Mouse (Mus musculus) CH12.LX (cell line): Measurements from ENCODE around the gene St7. TPM values are rescaled to one million over a fixed set of nuclear protein-coding genes. Genes with fewer than 3 reads are reported as not detected.

Source experiments
- DNase-seq: peaks from one replicate; pipeline ENCODE4 v3.0.0-alpha.2; 2013; ENCODE audit errors: extremely low read depth
- H3K27ac ChIP-seq: 2 replicates; pipeline ENCODE4 v1.5.1; 2012; ENCODE audit warnings: low read depth, mild to moderate bottlenecking, control low read depth, moderate library complexity; ENCODE audit not compliant: insufficient read depth
- H3K27me3 ChIP-seq: replicated peaks from 2 replicates; pipeline ENCODE3; 2012; ENCODE audit warnings: inconsistent platforms
- H3K36me3 ChIP-seq, 2 experiments: replicated peaks in 1 of 2; 2 replicates each; pipeline versions ENCODE3 to v1.6.1; 2012; ENCODE audit warnings: inconsistent platforms in 1 of 2, low read length in 1 of 2, mild to moderate bottlenecking in 1 of 2, mixed read lengths in 1 of 2, moderate library complexity in 1 of 2; ENCODE audit not compliant: control insufficient read depth in 1 of 2, insufficient read depth in 1 of 2
- H3K4me1 ChIP-seq, 2 experiments: 2 replicates each; pipeline ENCODE4 v1.6.1; 2012; ENCODE audit warnings: inconsistent platforms in 1 of 2, moderate library complexity in 1 of 2; ENCODE audit not compliant: insufficient read depth in 2 of 2, control insufficient read depth in 1 of 2
- H3K4me2 ChIP-seq: 2 replicates; pipeline ENCODE4 v1.6.1; 2012; ENCODE audit warnings: low read depth, mild to moderate bottlenecking, control low read depth; ENCODE audit not compliant: poor library complexity, insufficient read depth, severe bottlenecking
- H3K4me3 ChIP-seq, 3 experiments: fragments of 150-350 bp in 1 of 3; sonication (generic) in 1 of 3; replicated peaks in 1 of 3; 2 replicates each; pipeline versions ENCODE3 to v1.5.1; 2011 to 2012; ENCODE audit warnings: low read depth in 2 of 3, low read length in 2 of 3, mild to moderate bottlenecking in 2 of 3, moderate library complexity in 2 of 3, control low read depth in 1 of 3, improper control_type of control experiment in 1 of 3, inconsistent platforms in 1 of 3, mixed read lengths in 1 of 3; ENCODE audit not compliant: poor library complexity in 1 of 3
- H3K79me2 ChIP-seq: replicated peaks from 2 replicates; pipeline ENCODE4 v1.6.1; 2012; ENCODE audit warnings: mild to moderate bottlenecking, moderate library complexity; ENCODE audit not compliant: control insufficient read depth, poor library complexity, insufficient read depth, severe bottlenecking; ENCODE audit errors: extremely low read depth
- H3K9ac ChIP-seq: 2 replicates; pipeline ENCODE4 v1.6.1; 2012; ENCODE audit warnings: low read depth, mild to moderate bottlenecking, control low read depth, moderate library complexity; ENCODE audit not compliant: insufficient read depth
- H3K9me3 ChIP-seq: replicated peaks from 2 replicates; pipeline ENCODE3; 2012; ENCODE audit warnings: low read length, inconsistent platforms, mixed read lengths
- CHD2 ChIP-seq: IDR thresholded peaks from 2 replicates; pipeline ENCODE4 v1.6.1; 2011; ENCODE audit warnings: low read length, improper control_type of control experiment
- CTCF ChIP-seq, 2 experiments: IDR thresholded peaks in 1 of 2; conservative IDR thresholded peaks in 1 of 2; 2 replicates each; pipeline ENCODE4 v1.5.1; 2011 to 2012; ENCODE audit warnings: low read depth in 2 of 2, low read length in 2 of 2, improper control_type of control experiment in 1 of 2, inconsistent platforms in 1 of 2, mild to moderate bottlenecking in 1 of 2, moderate library complexity in 1 of 2
- E2F4 ChIP-seq: IDR thresholded peaks from 2 replicates; pipeline ENCODE4 v1.6.1; 2011; ENCODE audit warnings: low read depth, low read length, improper control_type of control experiment; ENCODE audit not compliant: insufficient replicate concordance
- ELF1 ChIP-seq: IDR thresholded peaks from 2 replicates; pipeline ENCODE4 v1.6.1; 2014; ENCODE audit warnings: low read depth, mild to moderate bottlenecking, inconsistent platforms, low read length, improper control_type of control experiment
- EP300 ChIP-seq: IDR thresholded peaks from 2 replicates; pipeline ENCODE4 v1.6.1; 2011; ENCODE audit warnings: low read length, improper control_type of control experiment
- ETS1 ChIP-seq: conservative IDR thresholded peaks from 2 replicates; pipeline ENCODE4 v1.6.1; 2012; ENCODE audit warnings: low read depth, mild to moderate bottlenecking, inconsistent platforms, low read length, improper control_type of control experiment, moderate library complexity
- GABPA ChIP-seq: IDR thresholded peaks from 2 replicates; pipeline ENCODE4 v1.6.1; 2012; ENCODE audit warnings: low read depth, low read length, improper control_type of control experiment, inconsistent platforms; ENCODE audit not compliant: insufficient replicate concordance
- IRF4 ChIP-seq: IDR thresholded peaks from 2 replicates; pipeline ENCODE4 v1.6.1; 2014; ENCODE audit warnings: low read depth, mild to moderate bottlenecking, inconsistent platforms, low read length, improper control_type of control experiment
- JUND ChIP-seq: conservative IDR thresholded peaks from 2 replicates; pipeline ENCODE4 v1.6.1; 2011; ENCODE audit warnings: low read depth, low read length, improper control_type of control experiment
- KAT2A ChIP-seq: IDR thresholded peaks from 2 replicates; pipeline ENCODE4 v1.6.1; 2012; ENCODE audit warnings: low read length, improper control_type of control experiment, inconsistent platforms; ENCODE audit not compliant: insufficient replicate concordance
- MEF2A ChIP-seq: IDR thresholded peaks from 2 replicates; pipeline ENCODE4 v1.6.1; 2014; ENCODE audit warnings: low read depth, mild to moderate bottlenecking, inconsistent platforms, low read length, improper control_type of control experiment, borderline replicate concordance
- PAX5 ChIP-seq: IDR thresholded peaks from 2 replicates; pipeline ENCODE4 v1.6.1; 2012; ENCODE audit warnings: low read length, inconsistent platforms, mixed read lengths
- RAD21 ChIP-seq: IDR thresholded peaks from 2 replicates; pipeline ENCODE4 v1.6.1; 2011; ENCODE audit warnings: low read depth, mild to moderate bottlenecking, low read length, improper control_type of control experiment, moderate library complexity
- RCOR1 ChIP-seq: conservative IDR thresholded peaks from 2 replicates; pipeline ENCODE4 v1.6.1; 2012; ENCODE audit warnings: low read depth, mild to moderate bottlenecking, inconsistent platforms, low read length, improper control_type of control experiment
- TCF12 ChIP-seq: IDR thresholded peaks from 2 replicates; pipeline ENCODE4 v1.6.1; 2014; ENCODE audit warnings: low read depth, mild to moderate bottlenecking, inconsistent platforms, low read length, improper control_type of control experiment
- UBTF ChIP-seq: IDR thresholded peaks from 2 replicates; pipeline ENCODE4 v1.6.1; 2012; ENCODE audit warnings: low read depth, mild to moderate bottlenecking, inconsistent platforms, low read length, improper control_type of control experiment, moderate library complexity
- ZC3H11A ChIP-seq: IDR thresholded peaks from 2 replicates; pipeline ENCODE4 v1.6.1; 2012; ENCODE audit warnings: low read depth, mild to moderate bottlenecking, inconsistent platforms, low read length, improper control_type of control experiment
- ZNF384 ChIP-seq: IDR thresholded peaks from 2 replicates; pipeline ENCODE4 v1.6.1; 2012; ENCODE audit warnings: low read depth, low read length, improper control_type of control experiment, inconsistent platforms
- dilution Hi-C: fragments of 300-500 bp; cut with MboI; formaldehyde crosslinking; loops from 2 replicates; pipeline ENCODE4 v1.14.3; 2020; ENCODE audit warnings: low sequenced_read_pairs; ENCODE audit not compliant: extremely low pct_unique_long_range_greater_than_20kb, extremely low pct_ligation_motif_present
- in situ Hi-C: fragments of 300-500 bp; cut with MboI; formaldehyde crosslinking; loops from 3 replicates; pipeline ENCODE4 v1.14.3; 2019; ENCODE audit warnings: low sequenced_read_pairs, low pct_ligation_motif_present, low pct_unique_long_range_greater_than_20kb, mixed read lengths
- polyA plus RNA-seq: library from polyadenylated mRNA; unstranded; fragments of >175 nt; gene quantifications from 2 replicates; pipeline ENCODE4 v1.2.1, GENCODE M21; 2012; ENCODE audit warnings: low read depth; ENCODE audit not compliant: insufficient read length
- total RNA-seq, 2 experiments: library from RNA; depleted of rRNA; stranded (reverse); fragments of 300-350 nt in 1 of 2; fragments of >200 nt in 1 of 2; gene quantifications; 2 replicates each; pipeline ENCODE4 v1.2.3; 2012 to 2014

Gene St7
- total and polyA plus RNA-seq, 3 experiments: 33.9 to 64.1 (median 35.3) TPM

DNA sequence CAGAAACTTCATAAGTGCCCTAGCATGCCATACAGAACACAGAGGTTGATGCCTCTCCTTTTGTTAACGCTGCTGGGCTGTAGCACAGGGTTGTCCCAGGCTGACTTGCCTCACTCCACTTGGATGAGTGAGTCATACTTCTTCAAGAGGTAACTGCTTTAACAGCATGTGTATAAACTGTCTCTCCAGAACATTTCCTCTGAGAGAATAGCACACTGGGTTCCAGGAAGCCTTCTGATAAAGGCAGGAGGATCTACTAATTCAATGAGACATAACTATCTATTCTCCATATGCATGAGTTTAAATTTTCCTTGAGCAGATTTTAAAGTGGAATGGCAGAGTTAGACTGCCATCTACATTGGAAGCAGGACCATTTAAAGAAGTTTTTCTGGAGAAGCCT is 166.8 kb downstream of the St7 start:
- Histone ChIP-seq H3K4me3 (no peak overlapping the region), H3K4me2 (no peak overlapping the region), H3K4me1 (no peaks in the 10 kb centered on the region), H3K36me3 (peaks cover 14 to 65% of the 10 kb centered on the region in 2 experiments), H3K27me3 (no peaks in the 10 kb centered on the region), H3K79me2 (no peaks in the 10 kb centered on the region), H3K9ac (no peak overlapping the region), H3K27ac (no peak overlapping the region), H3K9me3 (no peaks in the 10 kb centered on the region)
- no peak for TF ChIP-seq GABPA
- DNase-seq: no peak
- in situ Hi-C loops: no loop called here
- dilution Hi-C loops: no loop called here

DNA sequence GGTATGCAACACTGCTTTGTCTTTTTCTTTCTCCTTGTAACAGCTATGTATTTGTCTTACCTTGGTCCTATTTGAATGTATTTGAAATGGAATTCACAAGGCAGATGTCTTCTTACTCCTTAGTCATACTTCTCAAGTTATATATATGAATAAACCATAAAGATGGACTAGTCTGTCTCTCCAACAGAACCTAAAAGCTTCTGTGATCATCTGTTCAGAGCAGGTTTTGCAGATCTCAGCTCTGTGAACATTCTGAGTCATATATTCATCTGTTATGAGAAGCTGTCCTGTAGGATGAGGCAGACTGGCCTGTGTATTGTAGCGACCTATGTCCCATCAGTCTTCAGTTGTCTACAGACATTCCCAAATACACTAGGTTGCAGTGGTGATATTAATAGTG is 167.7 kb downstream of the St7 start:
- in situ Hi-C loops: no loop called here
- DNase-seq: no peak
- no peak overlapping the region for H3K9ac ChIP-seq
- dilution Hi-C loops: no loop called here
- H3K4me1 ChIP-seq: no peaks in the 10 kb centered on the region
- H3K4me3 ChIP-seq: no peak overlapping the region
- TF ChIP-seq E2F4 (no peak), TCF12 (no peak), MEF2A (no peak), JUND (no peak), CTCF (conservative IDR thresholded peaks at IDR 0.05 in 1 of 2, IDR thresholded peaks at IDR 0.05 in 1 of 2; ENCODE audit: low read depth in 2 of 2, low read length in 2 of 2) (no peak), EP300 (no peak), CHD2 (no peak), UBTF (no peak), ELF1 (no peak), KAT2A (no peak), RCOR1 (no peak), ZNF384 (no peak), ETS1 (no peak), ZC3H11A (no peak), PAX5 (no peak), RAD21 (no peak), IRF4 (no peak)
- no peaks in the 10 kb centered on the region for H3K27me3 ChIP-seq
- peaks cover 11 to 63% of the 10 kb centered on the region in 2 experiments for H3K36me3 ChIP-seq
- H3K4me2 ChIP-seq: no peak overlapping the region
- no peaks in the 10 kb centered on the region for H3K79me2 ChIP-seq
- no peaks in the 10 kb centered on the region for H3K9me3 ChIP-seq
- H3K27ac ChIP-seq: no peak overlapping the region
